Mouse (Mus musculus): ENCODE results near the gene Nit1.

GRCm38 (mm10) chr1:171344715-171345114, 731 bp downstream of the Nit1 start:
- TF ChIP-seq CTCF (IDR thresholded peaks at IDR 0.05; ENCODE audit: borderline replicate concordance, insufficient read depth, low read depth, low read length) (no peak), POLR2A (IDR thresholded peaks at IDR 0.05; ENCODE audit: borderline replicate concordance, insufficient read depth, low read length) (no peak)
